Mouse (Mus musculus) hindbrain, embryonic 13.5 days (tissue): ENCODE data around the gene Afap1l2. TPM values are rescaled to one million over a fixed set of nuclear protein-coding genes. Genes with fewer than 3 reads are reported as not detected.

ENCODE experiments used
- ATAC-seq: fragments of 200-750 bp; cut with Nextera tagmentation; 2 replicates; pipeline ENCODE4 v1.8.0; 2017; ENCODE audit warnings: moderate TSS enrichment; ENCODE audit not compliant: low FRiP score
- H3K27ac ChIP-seq: fragments of 300-500 bp; sonication (generic); 2 replicates; pipeline ENCODE4 v1.5.1; 2015; ENCODE audit warnings: inconsistent platforms, mild to moderate bottlenecking, moderate library complexity
- H3K27me3 ChIP-seq: fragments of 300-500 bp; sonication (generic); 2 replicates; pipeline ENCODE4 v1.6.1; 2015; ENCODE audit warnings: mild to moderate bottlenecking, inconsistent platforms
- H3K36me3 ChIP-seq: fragments of 300-500 bp; sonication (generic); 2 replicates; pipeline ENCODE4 v1.6.1; 2015; ENCODE audit warnings: mild to moderate bottlenecking, inconsistent platforms
- H3K4me1 ChIP-seq: fragments of 300-500 bp; sonication (generic); replicated peaks from 2 replicates; pipeline ENCODE4 v1.6.1; 2015; ENCODE audit warnings: inconsistent platforms
- H3K4me2 ChIP-seq: fragments of 300-500 bp; sonication (generic); 2 replicates; pipeline ENCODE4 v1.6.1; 2015; ENCODE audit warnings: inconsistent platforms, mild to moderate bottlenecking, moderate library complexity
- H3K4me3 ChIP-seq: fragments of 300-500 bp; sonication (generic); 2 replicates; pipeline ENCODE4 v1.5.1; 2015; ENCODE audit warnings: mild to moderate bottlenecking, inconsistent platforms
- H3K9ac ChIP-seq: fragments of 300-500 bp; sonication (generic); 2 replicates; pipeline ENCODE4 v1.6.1; 2015; ENCODE audit warnings: mild to moderate bottlenecking, inconsistent platforms
- H3K9me3 ChIP-seq: fragments of 300-500 bp; sonication (generic); 2 replicates; pipeline ENCODE4 v1.6.1; 2016; ENCODE audit warnings: inconsistent platforms
- WGBS: fragments of 180-500 bp; shearing (Covaris S2); methylation state at CpG from one replicate; pipeline ENCODE4 v1.1.7; 2015; 5-methylcytosine and 5-hydroxymethylcytosine counted together
- polyA plus RNA-seq: library from polyadenylated mRNA; unstranded; fragments of >200 nt; fragmentation: Nextera tagmentation; extraction: Ambion mirVana; gene quantifications from 2 replicates; pipeline ENCODE4 v1.2.1, GENCODE M21; 2015

Afap1l2 gene
- polyA plus RNA-seq, 1 experiment from 2014 or later = 12.2 TPM

DNA sequence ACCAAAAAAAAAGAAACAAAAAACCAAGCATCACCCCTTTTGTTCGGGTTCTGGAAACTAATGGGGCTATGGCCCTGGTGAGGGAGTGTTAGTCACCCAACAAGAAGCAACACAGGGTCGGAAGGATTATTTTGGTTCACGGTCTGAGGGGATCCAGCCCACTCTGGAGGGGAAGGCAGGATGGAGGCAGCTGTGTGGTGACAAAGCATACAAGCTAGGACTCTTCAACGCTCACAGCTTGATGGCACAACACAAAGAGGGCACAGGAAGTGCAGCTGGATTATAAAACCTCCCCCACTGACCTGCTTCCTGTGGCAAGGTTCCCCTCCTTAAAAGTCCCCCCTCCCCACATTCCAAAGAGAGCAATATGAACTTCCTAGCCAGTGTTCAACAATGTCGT is 44.2 kb downstream of the Afap1l2 start:
- Histone ChIP-seq H3K27ac (no peak overlapping the region), H3K36me3 (no peaks in the 10 kb centered on the region), H3K4me1 (no peaks in the 10 kb centered on the region), H3K9me3 (no peaks in the 10 kb centered on the region), H3K9ac (no peak overlapping the region), H3K4me3 (no peak overlapping the region), H3K27me3 (no peaks in the 10 kb centered on the region), H3K4me2 (no peak overlapping the region)
- no peak for ATAC-seq
- 67% methylated on average over 5 of the region's 5 CpGs for WGBS

DNA sequence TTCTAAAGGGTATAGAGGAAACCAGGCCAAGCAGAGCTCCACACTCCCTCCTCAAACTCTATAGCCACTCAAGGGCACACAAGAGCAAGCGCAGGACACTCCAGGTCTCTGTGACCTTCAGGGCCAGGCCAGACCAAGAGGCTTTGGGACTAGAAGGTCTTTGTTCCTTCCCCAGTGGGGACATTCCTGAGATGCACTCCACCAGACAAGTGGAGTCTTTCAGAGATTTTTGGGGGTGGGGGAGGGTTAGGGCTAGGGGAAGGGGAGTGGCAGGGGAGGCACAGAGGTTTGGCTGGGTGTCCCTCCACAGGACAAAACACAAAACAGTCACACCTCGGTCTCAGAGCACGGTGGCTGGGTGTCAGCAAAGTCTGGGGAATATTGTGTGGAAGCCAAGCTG is 48.4 kb downstream of the Afap1l2 start:
- Histone ChIP-seq H3K9ac (no peak overlapping the region), H3K27ac (no peak overlapping the region), H3K27me3 (no peaks in the 10 kb centered on the region), H3K4me1 (peaks cover 3% of the 10 kb centered on the region; the same call in 1 of the 2 replicates), H3K36me3 (no peaks in the 10 kb centered on the region), H3K9me3 (no peaks in the 10 kb centered on the region), H3K4me3 (no peak overlapping the region), H3K4me2 (no peak overlapping the region)
- ATAC-seq = no peak
- 77% methylated on average over 3 of the region's 3 CpGs for WGBS

DNA sequence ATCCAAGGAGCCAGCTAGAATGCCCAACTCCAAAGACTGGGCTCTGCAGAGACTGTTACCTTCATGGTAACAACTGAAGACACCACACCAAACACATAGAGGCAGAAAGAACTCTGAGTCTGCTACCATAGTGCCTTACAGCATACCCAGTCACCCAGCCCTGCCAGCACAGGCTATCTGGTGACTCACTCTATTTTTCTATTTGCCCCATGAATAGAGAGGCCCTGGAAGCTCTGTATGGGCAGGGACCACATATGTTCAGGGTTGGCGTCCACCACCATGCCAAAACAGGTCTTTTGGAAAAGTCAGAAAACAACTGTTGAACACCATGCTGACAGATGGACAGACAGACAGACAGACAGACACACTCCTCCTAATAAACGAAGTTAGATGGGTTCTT is 49.0 kb downstream of the Afap1l2 start:
- H3K27ac ChIP-seq = no peak overlapping the region
- H3K27me3 ChIP-seq = no peaks in the 10 kb centered on the region
- no peak overlapping the region for H3K4me3 ChIP-seq
- WGBS = 91% methylated on average over 2 of the region's 2 CpGs
- peaks cover 3% of the 10 kb centered on the region; the same call in 1 of the 2 replicates for H3K4me1 ChIP-seq
- no peak overlapping the region for H3K9ac ChIP-seq
- no peak overlapping the region for H3K4me2 ChIP-seq
- H3K36me3 ChIP-seq = no peaks in the 10 kb centered on the region
- H3K9me3 ChIP-seq = no peaks in the 10 kb centered on the region
- ATAC-seq = no peak

DNA sequence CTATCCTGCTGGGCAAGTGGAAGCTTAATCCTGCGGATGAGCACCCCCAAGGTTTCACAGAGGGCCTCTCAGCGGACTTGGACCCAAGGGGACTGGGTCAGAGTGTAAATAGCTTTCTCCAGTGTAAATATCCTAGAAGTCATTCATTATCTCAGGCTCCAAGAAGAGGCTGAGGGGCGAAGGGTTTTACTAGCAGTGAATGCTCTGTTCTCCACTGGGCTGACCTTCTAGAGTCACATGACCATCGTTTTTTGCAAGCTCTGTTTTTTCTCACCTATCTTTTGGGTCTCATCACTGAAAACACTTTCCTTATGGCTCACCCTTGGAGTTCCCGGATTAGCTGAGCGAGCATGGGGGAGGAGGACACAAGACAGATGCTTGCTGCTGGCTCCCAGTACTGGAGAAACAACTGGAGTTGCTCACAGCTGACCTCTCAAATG is 49.4 kb downstream of the Afap1l2 start:
- Histone ChIP-seq H3K27ac (no peak overlapping the region), H3K4me3 (no peak overlapping the region), H3K36me3 (no peaks in the 10 kb centered on the region), H3K9me3 (no peaks in the 10 kb centered on the region), H3K4me1 (peaks cover 3% of the 10 kb centered on the region; the same call in 1 of the 2 replicates), H3K27me3 (no peaks in the 10 kb centered on the region), H3K4me2 (no peak overlapping the region), H3K9ac (no peak overlapping the region)
- WGBS = 68% methylated on average over 6 of the region's 6 CpGs
- no peak for ATAC-seq

DNA sequence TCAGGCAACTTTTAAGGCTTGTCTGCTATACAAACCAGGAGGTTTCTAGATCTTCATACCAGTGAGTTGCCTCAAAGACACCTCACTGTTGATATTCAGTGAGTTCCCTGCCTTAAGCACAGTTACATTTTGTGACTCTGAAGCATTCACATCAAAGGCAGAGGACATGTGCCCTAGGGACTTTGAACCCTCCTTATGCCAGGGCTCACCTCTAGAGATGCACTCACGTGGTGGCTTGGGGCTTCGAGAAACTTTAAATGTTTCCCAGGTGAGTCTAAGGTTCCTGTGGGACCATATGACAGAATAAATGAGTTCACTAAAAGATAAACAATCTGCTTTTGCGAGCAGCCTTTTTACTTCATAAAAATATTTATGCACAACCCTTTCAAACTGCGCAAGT is 50.0 kb downstream of the Afap1l2 start:
- no peak overlapping the region for H3K9ac ChIP-seq
- 85% methylated on average over 4 of the region's 4 CpGs for WGBS
- H3K4me3 ChIP-seq = no peak overlapping the region
- no peaks in the 10 kb centered on the region for H3K9me3 ChIP-seq
- no peak overlapping the region for H3K4me2 ChIP-seq
- ATAC-seq = no peak
- no peaks in the 10 kb centered on the region for H3K36me3 ChIP-seq
- H3K27ac ChIP-seq = no peak overlapping the region
- H3K4me1 ChIP-seq = peaks cover 3% of the 10 kb centered on the region; the same call in 1 of the 2 replicates
- H3K27me3 ChIP-seq = no peaks in the 10 kb centered on the region

DNA sequence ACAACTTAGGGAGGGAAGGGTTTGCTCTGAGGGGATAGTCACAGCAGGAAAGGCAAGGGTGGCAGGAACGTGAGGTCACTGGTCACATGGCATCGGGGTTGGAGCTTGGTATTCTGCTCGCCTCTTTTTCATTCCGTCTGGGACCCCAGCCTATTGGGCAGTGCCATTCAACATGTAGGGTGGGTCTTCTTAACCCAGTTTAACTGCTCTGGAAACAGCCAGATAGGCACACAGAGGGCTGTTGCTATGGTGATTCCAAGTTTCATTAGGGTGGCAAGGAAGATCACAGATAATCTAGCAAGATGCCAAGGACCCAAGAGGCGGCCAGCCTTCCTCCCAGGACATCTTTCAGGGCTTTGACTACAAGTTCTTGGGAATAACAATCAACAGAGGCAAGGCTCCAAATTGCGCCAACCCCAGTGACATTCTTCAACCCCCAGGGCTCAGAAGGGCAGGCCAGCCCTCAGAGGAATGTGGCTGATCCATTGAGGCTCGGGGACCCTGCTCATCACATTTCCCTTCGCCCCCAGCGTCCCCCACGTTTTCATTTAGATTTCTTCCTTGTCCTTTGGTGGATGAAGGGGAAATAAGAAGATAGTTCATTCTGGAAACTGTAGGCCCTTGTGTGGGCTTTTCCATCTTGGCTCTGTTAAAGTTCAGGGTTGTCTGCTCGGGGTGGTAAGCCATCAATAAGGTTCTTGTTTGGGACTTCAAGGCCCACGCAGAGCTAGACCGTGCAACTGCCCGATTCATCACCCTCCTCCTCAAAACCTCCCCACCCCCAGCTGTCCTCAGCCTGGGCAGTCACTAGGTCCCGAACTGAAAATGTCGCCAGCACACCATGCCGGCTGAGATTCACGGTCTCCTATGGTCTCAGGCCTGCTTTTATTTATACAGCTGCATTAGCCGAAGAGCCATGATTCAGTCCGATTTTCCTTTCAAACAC is 52.2 kb downstream of the Afap1l2 start:
- H3K27ac ChIP-seq = no peak overlapping the region
- H3K36me3 ChIP-seq = no peaks in the 10 kb centered on the region
- H3K9ac ChIP-seq = no peak overlapping the region
- H3K27me3 ChIP-seq = no peaks in the 10 kb centered on the region
- no peak overlapping the region for H3K4me2 ChIP-seq
- WGBS = 79% methylated on average over 20 of the region's 20 CpGs
- H3K9me3 ChIP-seq = no peaks in the 10 kb centered on the region
- H3K4me1 ChIP-seq = peaks cover 3% of the 10 kb centered on the region; the same call in 1 of the 2 replicates
- H3K4me3 ChIP-seq = no peak overlapping the region
- ATAC-seq = no peak

DNA sequence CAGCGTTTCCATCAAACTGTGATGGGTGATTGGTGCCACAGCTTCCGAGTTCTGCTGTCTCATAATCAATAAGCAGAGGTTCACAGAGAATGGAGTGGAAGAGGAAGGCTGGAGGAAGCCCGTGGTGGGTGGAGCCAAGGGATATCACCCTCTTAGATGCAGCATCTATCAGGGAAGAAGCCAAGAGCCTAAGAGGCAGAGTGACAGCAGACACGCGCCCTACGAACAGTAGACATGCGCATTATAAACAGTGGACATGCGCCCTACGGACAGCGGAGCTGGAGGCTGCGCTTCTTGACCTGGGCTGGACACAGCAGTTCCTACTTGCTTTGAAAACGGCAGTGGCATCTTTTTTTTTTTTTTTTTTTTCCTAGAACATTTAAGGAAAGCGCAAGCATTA is 53.2 kb downstream of the Afap1l2 start:
- H3K36me3 ChIP-seq = no peaks in the 10 kb centered on the region
- no peak for ATAC-seq
- H3K4me3 ChIP-seq = no peak overlapping the region
- peaks cover 3% of the 10 kb centered on the region; the same call in 1 of the 2 replicates for H3K4me1 ChIP-seq
- H3K9me3 ChIP-seq = no peaks in the 10 kb centered on the region
- H3K4me2 ChIP-seq = no peak overlapping the region
- H3K27ac ChIP-seq = no peak overlapping the region
- H3K9ac ChIP-seq = no peak overlapping the region
- WGBS = 87% methylated on average over 13 of the region's 13 CpGs
- H3K27me3 ChIP-seq = no peaks in the 10 kb centered on the region

DNA sequence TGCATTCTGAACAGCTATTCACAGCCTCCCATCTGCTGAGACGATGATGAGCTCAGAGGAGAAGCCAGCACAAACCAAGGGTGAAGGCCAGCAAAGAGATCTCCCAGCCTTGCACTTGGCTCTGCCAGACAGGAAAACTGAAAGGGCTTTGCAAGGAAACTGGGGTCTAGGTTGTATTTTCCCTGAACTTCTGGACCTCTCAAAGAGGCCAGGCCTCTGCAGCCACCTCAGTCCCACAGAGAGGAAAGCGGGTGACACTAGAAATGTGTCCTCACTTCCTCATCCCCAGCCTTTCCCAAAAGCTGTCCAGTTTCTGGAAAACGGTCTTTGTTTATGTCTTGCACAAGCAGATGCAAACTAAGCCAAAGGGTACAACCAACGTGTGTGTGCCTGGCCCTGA is 54.2 kb downstream of the Afap1l2 start:
- ATAC-seq = no peak
- Histone ChIP-seq H3K36me3 (no peaks in the 10 kb centered on the region), H3K4me2 (no peak overlapping the region), H3K27me3 (no peaks in the 10 kb centered on the region), H3K4me1 (peaks cover 3% of the 10 kb centered on the region; the same call in 1 of the 2 replicates), H3K27ac (no peak overlapping the region), H3K4me3 (no peak overlapping the region), H3K9ac (no peak overlapping the region), H3K9me3 (no peaks in the 10 kb centered on the region)
- 86% methylated on average over 4 of the region's 4 CpGs for WGBS

DNA sequence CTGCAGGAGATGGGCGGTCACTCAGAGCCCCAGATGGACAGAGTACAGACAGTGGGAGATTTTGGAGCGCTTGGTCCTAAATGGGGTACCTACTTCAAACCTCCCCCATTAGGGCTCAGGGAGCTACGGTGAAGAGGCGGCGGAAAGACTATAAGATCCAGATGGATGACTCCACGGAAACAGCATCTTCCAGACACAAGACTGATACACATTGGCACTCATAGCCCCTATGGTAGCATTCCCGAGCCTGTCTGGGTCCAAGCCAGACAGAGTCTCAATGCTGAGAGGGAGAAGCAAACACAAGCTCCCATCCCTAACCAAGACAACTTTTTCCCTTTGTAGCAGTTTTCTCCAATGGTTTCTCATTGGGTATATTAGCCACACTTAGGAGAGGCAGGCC is 57.2 kb downstream of the Afap1l2 start:
- H3K4me2 ChIP-seq = no peak overlapping the region
- no peak overlapping the region for H3K27ac ChIP-seq
- no peak overlapping the region for H3K4me3 ChIP-seq
- H3K36me3 ChIP-seq = no peaks in the 10 kb centered on the region
- H3K9me3 ChIP-seq = no peaks in the 10 kb centered on the region
- 81% methylated on average over 7 of the region's 7 CpGs for WGBS
- no peak for ATAC-seq
- no peak overlapping the region for H3K9ac ChIP-seq
- H3K27me3 ChIP-seq = no peaks in the 10 kb centered on the region
- H3K4me1 ChIP-seq = peaks cover 2% of the 10 kb centered on the region; the same call in 1 of the 2 replicates

DNA sequence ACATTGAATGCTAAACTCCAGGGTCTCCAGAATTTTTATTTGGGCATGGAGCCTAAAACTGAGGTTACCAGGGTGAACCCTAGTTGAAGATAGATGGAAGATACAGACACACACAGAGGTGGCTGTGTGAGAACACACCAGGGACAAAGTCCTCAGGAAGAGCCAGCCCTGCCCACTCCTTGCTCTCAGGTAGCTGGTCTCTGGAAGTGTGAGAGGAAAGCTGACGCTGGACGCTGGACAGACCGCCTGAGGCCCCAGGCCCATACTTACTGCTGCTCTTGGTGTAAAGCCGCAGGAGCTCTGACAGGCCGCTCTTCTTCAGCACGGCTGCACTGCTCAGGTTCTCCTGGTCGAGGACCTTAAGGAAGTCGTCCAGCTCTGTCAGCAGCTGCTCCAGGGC is 58.2 kb downstream of the Afap1l2 start:
- WGBS = 72% methylated on average over 8 of the region's 8 CpGs
- Histone ChIP-seq H3K36me3 (0 out of 2 replicates have a peak, but pooled peaks cover under 1% of the 10 kb centered on the region), H3K4me3 (no peak overlapping the region), H3K9me3 (no peaks in the 10 kb centered on the region), H3K27me3 (no peaks in the 10 kb centered on the region), H3K9ac (no peak overlapping the region), H3K27ac (no peak overlapping the region), H3K4me1 (peaks cover 7% of the 10 kb centered on the region), H3K4me2 (no peak overlapping the region)
- ATAC-seq = no peak

DNA sequence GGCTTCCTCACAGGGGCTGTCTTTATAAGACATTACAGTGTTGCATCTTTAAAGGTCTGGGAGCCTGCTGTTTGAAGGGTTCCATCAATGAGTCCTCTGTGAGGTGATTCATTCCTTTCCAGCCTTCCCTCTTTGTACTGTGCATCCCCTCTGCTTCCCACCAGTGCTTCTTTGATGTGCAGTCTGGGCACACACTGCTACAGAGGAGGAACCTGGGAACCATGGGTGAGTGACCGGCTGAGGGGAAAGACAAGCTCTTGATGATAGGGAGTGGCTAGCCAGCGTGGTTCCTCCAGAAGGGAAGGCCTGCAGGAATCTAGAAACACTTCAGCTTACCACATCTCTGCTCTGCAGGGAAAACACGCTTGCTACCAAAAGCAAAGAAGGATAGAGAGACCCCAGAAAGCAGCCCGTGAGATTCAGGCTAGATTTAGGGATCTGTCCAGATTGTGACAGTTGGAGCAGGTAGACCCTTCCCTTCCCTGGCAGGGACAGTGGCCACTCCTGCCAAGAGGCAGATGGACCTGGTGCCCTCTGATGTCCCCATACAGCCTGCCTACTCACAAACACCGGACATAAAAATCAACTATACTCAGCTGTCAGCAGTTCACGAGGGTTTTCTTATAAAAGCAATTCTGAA is 59.9 kb downstream of the Afap1l2 start:
- 74% methylated on average over 6 of the region's 6 CpGs for WGBS
- no peaks in the 10 kb centered on the region for H3K27me3 ChIP-seq
- ATAC-seq = no peak
- no peak overlapping the region for H3K4me2 ChIP-seq
- no peak overlapping the region for H3K9ac ChIP-seq
- no peak overlapping the region for H3K27ac ChIP-seq
- H3K4me1 ChIP-seq = peaks cover 7% of the 10 kb centered on the region
- 0 out of 2 replicates have a peak, but pooled peaks cover 4% of the 10 kb centered on the region for H3K36me3 ChIP-seq
- no peak overlapping the region for H3K4me3 ChIP-seq
- H3K9me3 ChIP-seq = no peaks in the 10 kb centered on the region

DNA sequence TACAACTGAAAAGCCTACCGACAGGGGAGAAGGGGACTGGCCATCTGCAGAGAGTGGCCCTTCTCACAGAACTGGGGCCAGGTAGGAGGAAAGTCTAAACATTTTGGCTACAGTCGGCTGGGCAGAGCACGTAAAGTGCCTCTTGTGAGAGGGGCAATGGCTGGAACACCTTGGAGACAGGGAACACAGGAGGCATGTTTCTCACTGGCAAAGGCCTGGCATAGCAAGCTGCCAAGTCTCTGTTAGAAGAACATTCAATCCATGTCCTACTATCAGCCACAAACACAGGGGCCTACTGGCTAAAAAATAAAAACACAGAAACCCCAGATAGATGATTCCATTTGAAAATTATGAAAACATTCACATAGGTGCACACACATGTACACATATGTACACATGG is 61.3 kb downstream of the Afap1l2 start:
- Histone ChIP-seq H3K4me3 (no peak overlapping the region), H3K36me3 (0 out of 2 replicates have a peak, but pooled peaks cover 4% of the 10 kb centered on the region), H3K9me3 (no peaks in the 10 kb centered on the region), H3K4me2 (no peak overlapping the region), H3K27ac (no peak overlapping the region), H3K4me1 (peaks cover 7% of the 10 kb centered on the region), H3K9ac (no peak overlapping the region), H3K27me3 (no peaks in the 10 kb centered on the region)
- ATAC-seq = no peak
- 89% methylated on average over 3 of the region's 3 CpGs for WGBS
